Mouse (Mus musculus): ENCODE measurements at regions not wholly inside any gene's neighbourhood (a gene's known extent, or its start where the extent isn't known, plus 50 kb on each side); places are given as distances from the start of the nearest gene placed in this dataset.

- Histone ChIP-seq H3K27me3 (ENCODE audit: control insufficient read depth, insufficient read depth, low read length) (no peaks in the 10 kb centered on the region), H3K9ac (ENCODE audit: low read length) (no peak overlapping the region), H3K9me3 (ENCODE audit: control insufficient read depth, low read length) (no peaks in the 10 kb centered on the region), H3K4me3 (ENCODE audit: low read depth, low read length) (no peak overlapping the region), H3K4me1 (ENCODE audit: control insufficient read depth, insufficient read depth, low read length) (no peaks in the 10 kb centered on the region), H3K36me3 (ENCODE audit: control insufficient read depth, insufficient read depth, low read length) (no peaks in the 10 kb centered on the region), H3K27ac (ENCODE audit: low read depth, low read length) (no peak overlapping the region), H3K4me2 (no peak overlapping the region)
- ATAC-seq (ENCODE audit: low FRiP score) (no peak), DNase-seq (ENCODE audit: low spot score, missing footprints) (no peak)
- WGBS = 83% methylated on average over 1 of the region's 1 CpGs
Observed at GRCm38 (mm10) chr1:143130257-143130656, 510.2 kb upstream of the B3galt2 start.

- Histone ChIP-seq H3K4me1 (ENCODE audit: control insufficient read depth, insufficient read depth, low read length) (no peaks in the 10 kb centered on the region), H3K9me3 (ENCODE audit: control insufficient read depth, low read length) (no peaks in the 10 kb centered on the region), H3K4me2 (no peak overlapping the region), H3K36me3 (ENCODE audit: control insufficient read depth, insufficient read depth, low read length) (no peaks in the 10 kb centered on the region), H3K27ac (ENCODE audit: low read depth, low read length) (no peak overlapping the region), H3K27me3 (ENCODE audit: control insufficient read depth, insufficient read depth, low read length) (no peaks in the 10 kb centered on the region), H3K9ac (ENCODE audit: low read length) (no peak overlapping the region), H3K4me3 (ENCODE audit: low read depth, low read length) (no peak overlapping the region)
- no peak for ATAC-seq (ENCODE audit: low FRiP score)
- WGBS = 89% methylated on average over 2 of the region's 2 CpGs
- no peak for DNase-seq (ENCODE audit: low spot score, missing footprints)
Observed at GRCm38 (mm10) chr1:143132806-143133205, 507.7 kb upstream of the B3galt2 start.

DNA sequence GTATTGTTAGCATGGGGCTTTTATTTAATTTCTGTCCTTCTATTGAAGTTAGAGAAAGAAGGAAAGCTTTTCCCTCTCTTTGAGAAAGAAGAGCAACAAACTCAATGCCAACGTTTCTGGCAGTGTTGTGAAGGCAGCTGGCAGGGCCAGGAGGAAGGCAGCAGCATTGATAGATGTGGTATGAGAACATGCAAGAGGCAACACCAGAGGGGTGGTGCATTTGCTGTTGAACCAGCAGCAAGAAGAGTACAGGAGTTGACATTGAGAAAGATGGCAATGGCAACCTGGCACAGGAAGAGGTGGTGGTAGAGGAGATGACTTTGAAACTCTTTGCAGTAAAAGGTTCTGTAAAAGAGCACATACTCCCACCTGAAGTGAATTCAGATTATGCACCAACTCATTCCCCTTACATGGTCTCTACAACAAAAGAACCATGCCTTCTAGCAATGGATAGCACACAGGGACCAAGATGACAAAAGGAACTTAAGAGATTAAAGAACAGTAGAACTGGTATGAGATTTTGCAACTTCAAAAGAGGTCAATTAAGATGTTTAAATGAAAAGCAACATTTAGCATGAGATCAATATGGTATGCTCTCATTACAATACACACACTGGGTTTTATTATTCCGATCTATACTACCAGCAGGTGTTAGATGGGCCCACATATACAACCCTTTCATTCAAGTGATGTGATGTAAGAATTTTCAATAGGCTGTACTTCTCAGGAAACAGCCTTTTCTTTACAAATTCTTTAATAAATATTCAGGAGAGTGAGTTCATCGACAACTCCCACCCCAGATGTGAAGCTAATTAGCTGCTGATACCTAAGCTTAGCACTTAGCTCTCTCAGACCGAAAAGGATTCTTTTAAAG is 495.1 kb upstream of the B3galt2 start:
- Histone ChIP-seq H3K27me3 (ENCODE audit: control insufficient read depth, insufficient read depth, low read length) (no peaks in the 10 kb centered on the region), H3K36me3 (ENCODE audit: control insufficient read depth, insufficient read depth, low read length) (no peaks in the 10 kb centered on the region), H3K4me1 (ENCODE audit: control insufficient read depth, insufficient read depth, low read length) (no peaks in the 10 kb centered on the region), H3K27ac (ENCODE audit: low read depth, low read length) (no peak overlapping the region), H3K9me3 (ENCODE audit: control insufficient read depth, low read length) (no peaks in the 10 kb centered on the region), H3K9ac (ENCODE audit: low read length) (no peak overlapping the region), H3K4me2 (no peak overlapping the region), H3K4me3 (ENCODE audit: low read depth, low read length) (no peak overlapping the region)
- DNase-seq (ENCODE audit: low spot score, missing footprints) (no peak), ATAC-seq (ENCODE audit: low FRiP score) (peak; percentile 82)
- 48% methylated on average over 4 of the region's 4 CpGs for WGBS

DNA sequence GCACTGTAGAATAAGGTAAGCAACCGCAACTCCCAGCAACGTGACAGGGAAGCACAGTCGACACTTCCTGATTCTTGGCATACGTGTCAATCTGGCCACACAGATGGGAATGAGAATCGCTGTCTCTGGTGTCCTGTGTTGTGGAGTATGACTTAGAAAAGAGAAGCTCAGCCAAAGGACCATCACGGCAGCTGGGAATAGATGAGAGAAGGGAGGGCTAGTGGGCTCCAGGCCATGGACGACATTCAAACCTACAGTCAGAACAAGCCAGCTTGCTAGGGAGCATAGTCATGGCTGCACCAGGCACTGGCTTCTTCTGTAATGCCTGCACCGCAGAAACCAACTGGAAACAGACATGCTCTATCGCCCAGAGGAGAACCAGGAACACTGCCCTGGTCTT is 469.2 kb upstream of the B3galt2 start:
- no peaks in the 10 kb centered on the region for H3K36me3 ChIP-seq (ENCODE audit: control insufficient read depth, insufficient read depth, low read length)
- no peak overlapping the region for H3K4me3 ChIP-seq (ENCODE audit: low read depth, low read length)
- no peak overlapping the region for H3K4me2 ChIP-seq
- no peaks in the 10 kb centered on the region for H3K9me3 ChIP-seq (ENCODE audit: control insufficient read depth, low read length)
- H3K27ac ChIP-seq (ENCODE audit: low read depth, low read length) = no peak overlapping the region
- no peak for ATAC-seq (ENCODE audit: low FRiP score)
- H3K4me1 ChIP-seq (ENCODE audit: control insufficient read depth, insufficient read depth, low read length) = no peaks in the 10 kb centered on the region
- H3K9ac ChIP-seq (ENCODE audit: low read length) = no peak overlapping the region
- no peaks in the 10 kb centered on the region for H3K27me3 ChIP-seq (ENCODE audit: control insufficient read depth, insufficient read depth, low read length)
- WGBS = 87% methylated on average over 9 of the region's 9 CpGs
- DNase-seq (ENCODE audit: low spot score, missing footprints) = no peak

- H3K4me2 ChIP-seq = no peak overlapping the region
- H3K27ac ChIP-seq (ENCODE audit: low read depth, low read length) = no peak overlapping the region
- no peak overlapping the region for H3K4me3 ChIP-seq (ENCODE audit: low read depth, low read length)
- ATAC-seq (ENCODE audit: low FRiP score) = no peak
- no peaks in the 10 kb centered on the region for H3K9me3 ChIP-seq (ENCODE audit: control insufficient read depth, low read length)
- no peak for DNase-seq (ENCODE audit: low spot score, missing footprints)
- H3K4me1 ChIP-seq (ENCODE audit: control insufficient read depth, insufficient read depth, low read length) = no peaks in the 10 kb centered on the region
- no peak overlapping the region for H3K9ac ChIP-seq (ENCODE audit: low read length)
- H3K36me3 ChIP-seq (ENCODE audit: control insufficient read depth, insufficient read depth, low read length) = no peaks in the 10 kb centered on the region
- WGBS = 92% methylated on average over 2 of the region's 2 CpGs
- H3K27me3 ChIP-seq (ENCODE audit: control insufficient read depth, insufficient read depth, low read length) = no peaks in the 10 kb centered on the region
Observed at GRCm38 (mm10) chr1:143173836-143174235, 466.6 kb upstream of the B3galt2 start.

GRCm38 (mm10) chr1:143192167-143192793 is 448.2 kb upstream of the B3galt2 start:
- Histone ChIP-seq H3K27ac (ENCODE audit: low read depth, low read length) (no peak overlapping the region), H3K9me3 (ENCODE audit: control insufficient read depth, low read length) (no peaks in the 10 kb centered on the region), H3K4me3 (ENCODE audit: low read depth, low read length) (no peak overlapping the region), H3K27me3 (ENCODE audit: control insufficient read depth, insufficient read depth, low read length) (no peaks in the 10 kb centered on the region), H3K36me3 (ENCODE audit: control insufficient read depth, insufficient read depth, low read length) (no peaks in the 10 kb centered on the region), H3K4me2 (no peak overlapping the region), H3K4me1 (ENCODE audit: control insufficient read depth, insufficient read depth, low read length) (no peaks in the 10 kb centered on the region), H3K9ac (ENCODE audit: low read length) (no peak overlapping the region)
- no peak for DNase-seq (ENCODE audit: low spot score, missing footprints)
- ATAC-seq (ENCODE audit: low FRiP score) = no peak
- 85% methylated on average over 3 of the region's 3 CpGs for WGBS

- 84% methylated on average over 4 of the region's 4 CpGs for WGBS
- ATAC-seq (ENCODE audit: low FRiP score) (no peak), DNase-seq (ENCODE audit: low spot score, missing footprints) (no peak)
- Histone ChIP-seq H3K9ac (ENCODE audit: low read length) (no peak overlapping the region), H3K27me3 (ENCODE audit: control insufficient read depth, insufficient read depth, low read length) (no peaks in the 10 kb centered on the region), H3K4me2 (no peak overlapping the region), H3K27ac (ENCODE audit: low read depth, low read length) (no peak overlapping the region), H3K36me3 (ENCODE audit: control insufficient read depth, insufficient read depth, low read length) (no peaks in the 10 kb centered on the region), H3K4me1 (ENCODE audit: control insufficient read depth, insufficient read depth, low read length) (no peaks in the 10 kb centered on the region), H3K4me3 (ENCODE audit: low read depth, low read length) (no peak overlapping the region), H3K9me3 (ENCODE audit: control insufficient read depth, low read length) (no peaks in the 10 kb centered on the region)
Observed at GRCm38 (mm10) chr1:143200213-143200889, 440.1 kb upstream of the B3galt2 start.

DNA sequence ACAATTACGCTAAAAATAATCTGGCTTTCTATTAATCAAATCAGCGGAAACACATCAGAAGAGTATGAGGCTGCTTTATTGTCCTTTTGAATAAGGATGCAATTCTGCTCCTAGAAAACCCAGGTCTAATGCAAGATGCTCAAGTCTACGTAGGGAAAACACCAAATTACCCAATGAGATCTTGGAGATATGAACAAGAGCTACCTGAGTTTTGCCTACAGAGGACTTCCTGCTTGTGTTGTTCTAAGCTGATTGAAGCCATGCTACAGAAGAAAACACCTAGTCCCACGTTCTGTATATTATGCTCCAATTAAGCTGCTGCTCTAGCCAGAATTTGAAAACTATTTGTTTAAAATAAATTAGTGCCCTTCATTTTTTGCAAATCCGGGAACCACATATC is 439.5 kb upstream of the B3galt2 start:
- Histone ChIP-seq H3K9me3 (ENCODE audit: control insufficient read depth, low read length) (no peaks in the 10 kb centered on the region), H3K4me2 (no peak overlapping the region), H3K4me1 (ENCODE audit: control insufficient read depth, insufficient read depth, low read length) (no peaks in the 10 kb centered on the region), H3K27ac (ENCODE audit: low read depth, low read length) (no peak overlapping the region), H3K27me3 (ENCODE audit: control insufficient read depth, insufficient read depth, low read length) (no peaks in the 10 kb centered on the region), H3K9ac (ENCODE audit: low read length) (no peak overlapping the region), H3K36me3 (ENCODE audit: control insufficient read depth, insufficient read depth, low read length) (no peaks in the 10 kb centered on the region), H3K4me3 (ENCODE audit: low read depth, low read length) (no peak overlapping the region)
- DNase-seq (ENCODE audit: low spot score, missing footprints) (no peak), ATAC-seq (ENCODE audit: low FRiP score) (no peak)
- 89% methylated on average over 5 of the region's 5 CpGs for WGBS

- H3K36me3 ChIP-seq (ENCODE audit: control insufficient read depth, insufficient read depth, low read length) = no peaks in the 10 kb centered on the region
- no peaks in the 10 kb centered on the region for H3K9me3 ChIP-seq (ENCODE audit: control insufficient read depth, low read length)
- H3K27ac ChIP-seq (ENCODE audit: low read depth, low read length) = no peak overlapping the region
- no peak overlapping the region for H3K4me3 ChIP-seq (ENCODE audit: low read depth, low read length)
- no peaks in the 10 kb centered on the region for H3K27me3 ChIP-seq (ENCODE audit: control insufficient read depth, insufficient read depth, low read length)
- WGBS = 78% methylated on average over 3 of the region's 3 CpGs
- no peak overlapping the region for H3K4me2 ChIP-seq
- no peak for ATAC-seq (ENCODE audit: low FRiP score)
- no peak for DNase-seq (ENCODE audit: low spot score, missing footprints)
- no peaks in the 10 kb centered on the region for H3K4me1 ChIP-seq (ENCODE audit: control insufficient read depth, insufficient read depth, low read length)
- H3K9ac ChIP-seq (ENCODE audit: low read length) = no peak overlapping the region
Observed at GRCm38 (mm10) chr1:143202182-143202581, 438.3 kb upstream of the B3galt2 start.
